Mouse (Mus musculus) liver (tissue): ENCODE measurements around the gene Ing1.
A peak's percentile ranks its signal among the peaks of the same experiment; 100 is the strongest.
"Not testable (repeated sequence)": the region's sequence is repeated elsewhere in the genome, so short reads cannot be mapped to it uniquely, and the experiment has no call there.

Experiments
- DNase-seq: peaks from one replicate; pipeline ENCODE4 v3.0.0-alpha.2; 2020; ENCODE audit warnings: mixed read lengths

Ing1 gene

DNA sequence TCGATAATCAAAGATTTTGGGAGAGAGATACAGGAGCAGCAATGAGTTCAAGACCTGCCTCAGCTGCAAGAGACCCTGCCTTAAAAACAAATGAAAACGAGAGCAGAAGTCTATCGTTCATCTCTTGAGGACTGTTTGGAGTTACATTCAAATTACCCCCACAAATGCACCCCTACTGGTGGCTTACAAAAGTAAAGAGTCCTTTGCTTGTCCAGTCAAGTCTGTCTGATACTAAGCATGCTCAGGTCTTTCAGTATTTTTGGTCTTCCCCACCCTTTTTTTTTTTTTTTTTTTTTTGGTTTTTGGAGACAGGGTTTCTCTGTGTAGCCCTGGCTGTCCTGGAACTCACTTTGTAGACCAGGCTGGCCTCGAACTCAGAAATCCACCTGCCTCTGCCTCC, 3.9 kb upstream of the Ing1 start:
- not testable (repeated sequence) for DNase-seq

DNA sequence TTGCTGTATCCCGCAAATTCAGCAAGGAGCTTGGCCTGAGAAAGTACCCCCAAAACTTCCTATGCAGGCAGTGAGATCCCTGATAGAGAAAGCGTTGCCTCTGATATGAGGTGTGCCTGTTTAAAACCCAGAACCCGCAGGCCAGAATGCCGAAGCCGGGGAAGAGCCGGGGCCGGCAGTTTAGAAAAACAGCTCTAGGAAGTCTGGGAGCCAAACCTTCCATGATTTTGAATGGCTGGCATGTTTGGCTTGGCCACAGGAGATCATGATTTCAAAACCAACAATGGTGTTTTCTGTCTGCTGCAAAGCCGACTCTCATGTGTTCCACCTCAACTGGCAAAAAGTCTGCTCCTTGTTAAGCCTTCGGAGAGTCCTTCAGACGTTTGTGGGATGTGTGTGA, 3.0 kb upstream of the Ing1 start:
- no peak for DNase-seq

- peak; percentile 99 for DNase-seq
Measured at GRCm38 (mm10) chr8:11555720-11556591, 585 bp downstream of the Ing1 start.

DNA sequence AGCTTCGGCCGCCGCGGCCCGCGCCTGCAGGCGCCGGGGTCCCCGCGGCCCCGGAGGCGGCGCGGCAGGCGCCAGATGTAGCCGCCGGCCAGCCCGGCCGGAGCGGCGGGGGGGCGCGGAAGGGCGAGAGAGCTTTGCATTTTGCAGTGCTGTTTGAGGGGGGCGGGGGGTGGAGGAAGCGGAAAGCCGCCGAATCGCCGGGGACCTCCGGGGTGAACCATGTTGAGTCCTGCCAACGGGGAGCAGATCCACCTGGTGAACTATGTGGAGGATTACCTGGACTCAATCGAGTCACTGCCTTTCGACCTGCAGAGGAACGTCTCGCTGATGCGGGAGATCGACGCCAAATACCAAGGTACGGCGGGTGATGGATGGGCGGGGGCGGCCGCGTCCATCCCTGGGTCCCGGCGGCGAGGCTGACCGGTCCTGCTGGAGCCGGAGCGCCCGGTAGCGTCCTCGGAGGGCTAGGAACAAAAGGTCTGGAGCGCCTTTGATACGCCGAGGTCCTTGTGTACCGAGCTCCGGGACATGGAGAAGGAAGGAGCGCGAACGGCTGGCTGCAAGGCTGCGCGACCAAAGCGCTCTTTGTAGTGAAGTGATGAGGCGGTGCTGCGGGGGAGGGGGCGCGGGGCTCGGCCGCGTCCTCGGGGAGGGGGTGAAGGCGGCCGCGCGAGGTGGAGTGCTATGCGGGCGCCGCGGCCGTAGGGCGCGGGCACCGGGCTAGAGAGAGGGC, 1.5 kb downstream of the Ing1 start:
- DNase-seq: peak; percentile 54

DNA sequence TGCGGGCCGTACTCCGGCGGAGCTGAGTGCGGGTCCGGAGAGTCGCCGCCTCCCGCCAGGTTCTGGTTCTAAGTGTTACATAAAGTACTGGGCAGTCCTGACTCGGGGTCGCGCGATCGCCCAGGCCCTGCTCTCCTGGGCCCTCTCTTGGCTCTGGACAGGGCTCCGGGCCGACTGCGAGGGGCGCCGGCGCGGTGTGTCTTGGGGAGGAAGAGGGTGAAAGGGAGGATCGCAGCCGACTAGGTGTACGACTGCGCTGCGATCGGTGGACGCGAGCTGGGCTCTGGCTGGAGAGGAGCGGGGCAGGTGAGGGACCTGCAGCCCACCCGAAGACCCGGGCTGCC, 2.0 kb downstream of the Ing1 start:
- DNase-seq: no peak

GRCm38 (mm10) chr8:11557768-11558629, 2.6 kb downstream of the Ing1 start:
- DNase-seq: peak; percentile 99

DNA sequence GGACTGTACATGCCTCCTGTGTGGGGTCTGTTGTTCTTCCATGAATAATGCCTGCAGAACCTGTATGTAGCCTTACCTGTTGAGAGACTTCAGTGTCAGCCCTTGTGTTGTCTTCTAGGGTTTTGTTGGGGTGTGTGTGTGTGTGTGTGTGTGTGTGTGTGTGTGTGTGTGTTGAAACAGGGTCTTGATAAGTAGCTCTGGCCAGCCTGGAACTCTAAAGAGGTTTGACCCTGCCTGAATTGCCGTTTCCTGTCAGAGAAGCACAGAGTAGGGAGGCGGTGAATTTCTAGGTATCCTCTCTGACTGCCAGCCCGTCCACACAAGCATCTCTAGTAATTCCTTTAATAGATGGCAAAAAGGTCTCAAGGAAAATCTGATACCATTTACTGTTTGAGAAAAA, 4.1 kb downstream of the Ing1 start:
- DNase-seq: no peak

DNA sequence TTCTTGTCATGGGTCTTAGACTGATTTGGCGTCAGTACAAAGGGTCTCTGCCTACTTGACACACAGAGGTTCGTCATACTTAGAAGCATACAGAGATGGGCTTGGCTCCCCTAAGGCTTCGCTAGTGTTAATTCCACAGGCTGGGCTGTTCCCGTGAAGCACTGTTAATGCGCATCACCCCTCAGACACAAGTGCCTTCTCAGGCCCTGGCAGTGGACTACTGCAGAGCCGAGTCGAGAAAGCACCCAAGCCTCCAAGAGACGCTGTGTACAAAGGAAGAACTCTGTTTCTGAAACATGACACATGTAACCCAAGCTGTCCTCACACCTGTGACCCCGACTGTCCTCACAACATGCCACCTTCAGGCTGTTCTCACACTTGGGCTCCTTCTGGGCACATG, 4.8 kb downstream of the Ing1 start:
- DNase-seq: no peak

DNA sequence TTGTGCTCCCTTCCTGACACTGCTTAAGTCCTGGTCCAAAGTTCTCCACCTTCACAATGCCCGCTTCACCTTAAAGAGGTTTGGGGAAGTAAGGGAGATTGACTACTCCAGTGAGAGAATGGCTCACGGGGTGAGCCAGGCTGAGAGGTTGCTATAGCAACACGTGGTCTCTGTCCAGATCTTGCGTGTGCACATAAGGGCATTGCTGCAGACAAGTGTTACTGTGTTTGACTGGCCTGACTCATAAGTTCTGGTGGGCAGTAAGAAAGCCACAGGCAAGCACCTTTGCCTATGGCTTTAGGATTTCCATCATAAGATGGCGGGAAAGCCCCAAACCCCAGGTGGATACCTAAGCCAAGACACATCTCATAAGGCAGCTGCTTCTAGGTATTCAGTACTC, 8.9 kb downstream of the Ing1 start:
- no peak for DNase-seq

- no peak for DNase-seq
Measured at GRCm38 (mm10) chr8:11564721-11565120, 9.3 kb downstream of the Ing1 start.

DNA sequence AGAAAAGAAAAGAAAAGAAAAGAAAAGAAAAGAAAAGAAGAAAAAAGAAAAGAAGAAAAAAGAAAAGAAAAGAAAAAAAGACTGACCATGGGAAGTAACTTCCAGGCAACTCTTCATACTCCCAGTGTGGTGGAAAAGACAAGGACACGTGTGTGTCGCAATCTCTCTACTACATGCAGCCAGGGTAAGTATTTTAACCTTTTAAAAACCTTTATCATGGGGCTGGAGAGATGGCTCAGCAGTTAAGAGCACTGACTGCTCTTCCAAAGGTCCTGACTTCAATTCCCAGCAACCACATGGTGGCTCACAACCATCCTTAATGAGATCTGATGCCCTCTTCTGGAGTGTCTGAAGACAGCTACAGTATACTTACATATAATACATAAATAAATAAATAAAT, 12.8 kb downstream of the Ing1 start:
- not testable (repeated sequence) for DNase-seq

- no peak for DNase-seq
Measured at GRCm38 (mm10) chr8:11569260-11570097, 14.1 kb downstream of the Ing1 start.

- DNase-seq: no peak
Measured at GRCm38 (mm10) chr8:11570742-11571141, 15.4 kb downstream of the Ing1 start.

DNA sequence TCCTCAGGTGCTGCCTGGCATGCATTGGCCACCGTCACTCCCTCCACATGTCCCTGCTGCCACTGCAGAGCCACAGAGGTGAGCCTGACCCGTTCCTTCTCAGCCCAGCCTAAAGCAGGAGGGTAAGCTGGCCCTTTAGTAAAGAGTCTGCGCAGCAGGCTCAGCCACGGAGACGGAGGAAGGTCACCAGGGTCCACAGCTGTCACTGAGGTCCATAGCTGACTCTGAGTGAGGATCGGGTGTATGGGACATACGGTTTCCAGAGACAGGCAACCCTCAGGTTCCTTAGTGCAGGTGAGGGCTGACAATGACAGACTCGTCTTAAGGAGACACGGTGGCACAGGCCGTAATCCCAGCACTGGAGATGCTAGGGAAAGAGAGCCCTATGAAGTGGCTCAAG, 16.6 kb downstream of the Ing1 start:
- no peak for DNase-seq

- no peak for DNase-seq
Measured at GRCm38 (mm10) chr8:11572428-11572827, 17.1 kb downstream of the Ing1 start.

- DNase-seq: no peak
Measured at GRCm38 (mm10) chr8:11574911-11575603, 19.7 kb downstream of the Ing1 start.

DNA sequence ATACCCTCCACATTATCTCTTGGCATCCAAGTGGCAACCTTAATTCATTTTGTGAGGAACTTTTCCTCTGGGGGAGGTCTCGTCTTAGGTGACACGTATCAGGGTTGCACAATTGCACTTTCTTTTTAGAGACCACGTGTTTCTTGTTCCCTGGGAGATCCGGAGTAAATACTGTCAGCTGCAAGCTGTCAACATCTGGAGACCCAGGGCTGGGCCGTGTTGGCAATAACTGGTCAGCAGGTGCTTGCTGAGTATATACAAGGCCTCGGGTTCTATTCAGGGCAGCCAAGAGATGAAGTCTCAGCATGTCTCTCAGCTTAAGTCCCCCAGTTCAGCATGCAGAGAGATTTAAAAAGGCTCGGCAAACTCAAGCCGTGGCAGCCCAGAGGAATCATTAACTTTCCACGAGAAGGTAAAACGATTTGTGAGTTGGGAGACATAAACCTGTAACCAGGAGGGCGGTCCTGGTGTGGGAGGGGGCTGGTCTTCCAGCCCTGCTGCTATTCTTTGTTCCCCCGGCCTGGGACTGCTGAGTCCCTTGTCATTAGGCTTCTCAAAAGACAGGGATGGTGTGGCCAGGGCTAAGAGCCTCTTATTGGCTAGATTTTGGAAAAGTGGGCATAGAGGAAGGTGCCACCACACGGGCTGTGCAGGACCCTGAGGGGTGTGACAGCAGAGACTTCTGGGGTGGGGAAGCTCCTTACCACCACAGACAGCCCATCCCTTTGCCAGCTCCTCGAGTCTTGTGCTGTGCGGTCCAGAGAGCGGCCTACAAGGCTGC, 20.4 kb downstream of the Ing1 start:
- no peak for DNase-seq

- peak; percentile 35 for DNase-seq
Measured at GRCm38 (mm10) chr8:11585513-11586373, 30.4 kb downstream of the Ing1 start.

GRCm38 (mm10) chr8:11586374-11586745, 31.0 kb downstream of the Ing1 start:
- DNase-seq: no peak

DNA sequence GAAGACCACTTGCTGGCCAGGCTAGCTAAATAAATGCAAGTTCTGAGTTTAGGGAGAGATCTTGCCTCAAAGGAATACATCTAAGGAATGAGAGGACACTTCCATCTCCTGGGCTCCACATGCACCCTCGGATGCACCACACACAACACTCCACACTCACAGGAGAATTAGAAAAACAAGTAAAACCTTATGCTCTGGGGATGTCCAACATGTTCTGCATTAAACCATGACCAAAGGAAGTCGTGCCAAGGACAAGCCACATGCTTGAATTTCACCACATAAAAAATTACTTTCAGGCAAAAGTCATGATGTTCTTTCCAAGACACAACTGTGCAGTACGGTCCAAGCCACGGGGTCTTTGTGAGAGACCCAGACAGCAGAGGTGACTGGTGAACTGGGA, 36.5 kb downstream of the Ing1 start:
- DNase-seq: no peak
